Mouse (Mus musculus) embryo, embryonic 10 days (tissue): ENCODE measurements at regions not wholly inside any gene's neighbourhood (a gene's known extent, or its start where the extent isn't known, plus 50 kb on each side); places are given as distances from the start of the nearest gene placed in this dataset.

Experiments
- DNase-seq: peaks from one replicate; pipeline ENCODE4 v3.0.0-alpha.2; 2015; ENCODE audit warnings: low spot score

DNA sequence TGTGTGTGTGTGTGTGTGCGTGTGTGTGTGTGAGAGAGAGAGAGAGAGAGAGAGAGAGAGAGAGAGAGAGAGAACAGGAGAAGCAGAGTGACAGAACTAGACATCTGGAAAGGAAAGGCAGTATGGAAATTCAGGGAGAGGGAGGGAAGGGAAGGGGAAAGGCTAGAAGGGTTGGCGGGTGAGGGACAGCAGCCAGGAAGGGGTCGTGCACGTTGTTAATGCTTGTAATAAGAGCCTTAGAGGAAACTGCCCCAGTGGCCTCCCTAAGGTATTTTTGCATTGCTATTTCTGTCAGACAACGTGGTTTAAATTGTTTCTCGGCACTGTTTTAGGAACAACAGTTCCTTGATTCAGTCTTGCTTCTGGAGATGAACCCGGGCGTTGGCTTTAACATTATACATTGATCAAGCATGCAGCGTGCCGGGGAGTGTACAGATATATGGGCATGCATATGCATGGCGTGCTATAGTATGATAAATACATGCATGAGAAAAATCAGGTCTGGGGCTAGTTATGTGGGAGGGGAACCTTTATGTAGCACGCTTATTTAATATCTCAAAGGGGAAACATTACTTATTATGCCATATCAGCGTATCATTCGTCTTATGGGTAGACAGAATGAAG, 52.6 kb upstream of the Ptgfrn start:
- peak; percentile 71 for DNase-seq

DNA sequence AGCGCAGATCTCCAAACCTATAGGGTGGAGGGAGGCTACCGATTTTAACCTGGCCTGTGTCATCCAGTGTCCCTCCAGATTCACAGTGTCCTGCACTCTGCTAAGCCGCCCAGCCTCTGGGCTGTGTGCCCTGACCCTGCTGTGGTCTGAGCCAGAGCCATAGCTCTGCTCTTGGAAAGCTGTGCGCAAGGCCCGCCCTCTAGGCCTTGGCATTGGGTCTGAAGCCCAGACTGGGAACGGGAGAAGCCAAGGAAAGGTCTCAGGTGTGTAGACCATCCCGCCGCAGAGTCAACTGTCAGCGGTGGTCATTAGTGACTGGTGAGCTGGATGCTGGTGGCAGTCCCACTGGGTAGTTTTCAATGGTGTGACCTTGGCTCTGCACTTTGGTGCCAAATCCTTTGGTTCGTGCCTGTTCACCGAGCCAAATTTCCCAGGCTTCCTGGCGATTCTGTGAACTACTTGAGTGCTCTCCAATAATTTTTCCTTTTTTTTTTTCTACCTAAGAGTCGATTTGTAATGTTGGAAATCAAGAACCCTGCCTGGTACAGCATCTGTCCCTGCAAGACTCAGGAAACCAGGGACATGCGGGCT, 52.0 kb upstream of the Ptgfrn start:
- DNase-seq = peak; percentile 33

- DNase-seq = peak; percentile 84
These were observed 51.4 kb upstream of the Ptgfrn start for GRCm38 (mm10) chr3:101161421-101161940.
